Mouse (Mus musculus): ENCODE measurements around the gene Adgrg5.

The Adgrg5 gene

DNA sequence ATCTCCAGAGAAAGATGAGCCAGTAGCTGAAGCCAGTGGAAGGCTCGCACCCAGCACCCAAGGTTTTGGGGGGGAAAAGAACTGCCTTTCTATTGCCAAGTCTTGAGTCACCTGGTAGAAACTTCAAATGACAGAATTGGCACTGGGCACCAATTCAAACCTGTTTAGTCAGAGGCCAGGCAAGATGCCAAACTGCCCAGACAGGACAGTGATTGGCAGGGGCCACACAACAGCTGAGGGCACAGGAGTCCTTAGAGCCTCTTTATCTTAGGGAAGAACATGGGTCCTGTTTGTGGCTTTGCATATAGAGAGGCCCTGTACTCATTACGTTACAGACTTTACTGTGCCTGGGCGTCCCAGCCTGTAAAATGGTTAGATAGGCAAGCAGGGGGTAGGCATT is 44.1 kb downstream of the Adgrg5 start:
- 67% methylated on average over 3 of the region's 3 CpGs for WGBS

DNA sequence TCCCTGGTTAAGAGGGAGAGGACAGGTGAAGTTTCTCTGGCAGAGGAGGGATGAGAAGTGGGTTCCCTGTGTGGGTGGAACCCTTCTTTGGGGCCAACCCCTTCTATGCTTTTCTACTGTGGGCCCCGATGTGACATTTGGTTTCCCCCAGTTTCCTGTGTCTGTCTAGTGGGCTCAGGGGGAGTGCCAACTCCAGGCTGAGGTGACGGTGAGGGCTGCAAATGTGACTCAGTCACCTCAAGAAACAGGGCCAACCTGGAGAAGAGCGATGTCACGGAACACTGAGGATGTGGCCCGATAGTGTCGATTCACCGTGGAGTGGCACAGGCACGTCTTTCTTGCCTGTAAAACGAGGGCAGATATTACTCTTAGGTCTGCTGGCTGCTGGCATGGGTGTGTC is 49.8 kb downstream of the Adgrg5 start:
- WGBS, result 92% methylated on average over 9 of the region's 9 CpGs

DNA sequence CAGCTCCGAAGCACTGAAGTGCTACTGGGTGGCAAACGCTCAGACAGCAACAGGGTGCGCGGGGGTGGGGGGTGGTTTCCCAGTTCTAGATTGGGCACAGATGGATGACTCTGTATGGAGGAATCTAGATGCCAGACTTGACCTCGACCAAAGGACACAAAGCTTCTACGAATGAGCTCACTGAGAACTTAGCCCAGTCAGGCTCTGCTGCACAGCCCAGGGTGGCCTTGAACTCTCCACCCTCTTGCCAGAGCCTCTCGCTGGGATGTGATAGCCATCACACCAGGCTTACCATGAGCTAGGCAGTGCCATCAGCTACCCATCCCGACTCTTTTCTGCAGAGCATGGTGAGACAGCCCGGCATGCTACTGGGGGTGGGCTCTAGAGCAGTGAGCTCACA is 50.3 kb downstream of the Adgrg5 start:
- WGBS, result 88% methylated on average over 9 of the region's 9 CpGs

DNA sequence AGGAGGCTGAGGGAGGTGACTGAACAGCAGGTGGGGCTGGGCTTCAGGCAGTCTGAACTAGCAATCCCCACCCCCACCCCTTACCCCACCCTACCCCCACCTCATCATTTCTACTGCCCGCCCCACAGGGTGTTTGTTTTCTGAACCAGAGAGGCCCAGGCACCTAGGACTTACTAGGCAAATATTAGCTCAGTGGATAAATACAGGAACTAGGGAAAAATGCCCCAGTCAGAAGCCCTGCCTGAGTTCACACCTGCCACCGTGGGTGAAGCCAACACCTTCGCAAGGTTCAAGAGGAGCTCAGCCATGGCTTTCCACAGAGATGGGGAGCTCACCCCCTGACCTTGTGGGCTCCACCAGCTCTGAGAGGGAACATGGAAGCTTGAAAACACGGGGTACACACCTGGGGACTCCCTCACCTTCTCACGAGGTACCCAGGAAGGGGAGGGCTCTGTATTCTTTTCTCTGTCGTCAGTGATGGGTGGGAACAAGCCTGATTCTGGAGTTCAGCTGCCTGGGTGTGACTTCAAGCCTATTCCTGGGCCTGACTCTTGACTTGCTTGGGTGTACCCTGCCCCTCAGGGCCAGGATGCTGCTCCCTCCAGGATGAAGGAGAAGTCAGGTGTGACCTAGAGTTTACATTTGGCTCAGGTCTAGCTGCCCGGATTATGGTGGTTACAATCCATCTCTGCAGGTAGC is 51.1 kb downstream of the Adgrg5 start, which contains the start of gene Adgrg1:
Gene Adgrg1 (plus strand): TSS at position 285 of the 699 bp plus-strand sequence.
- 72% methylated on average over 7 of the region's 7 CpGs for WGBS

DNA sequence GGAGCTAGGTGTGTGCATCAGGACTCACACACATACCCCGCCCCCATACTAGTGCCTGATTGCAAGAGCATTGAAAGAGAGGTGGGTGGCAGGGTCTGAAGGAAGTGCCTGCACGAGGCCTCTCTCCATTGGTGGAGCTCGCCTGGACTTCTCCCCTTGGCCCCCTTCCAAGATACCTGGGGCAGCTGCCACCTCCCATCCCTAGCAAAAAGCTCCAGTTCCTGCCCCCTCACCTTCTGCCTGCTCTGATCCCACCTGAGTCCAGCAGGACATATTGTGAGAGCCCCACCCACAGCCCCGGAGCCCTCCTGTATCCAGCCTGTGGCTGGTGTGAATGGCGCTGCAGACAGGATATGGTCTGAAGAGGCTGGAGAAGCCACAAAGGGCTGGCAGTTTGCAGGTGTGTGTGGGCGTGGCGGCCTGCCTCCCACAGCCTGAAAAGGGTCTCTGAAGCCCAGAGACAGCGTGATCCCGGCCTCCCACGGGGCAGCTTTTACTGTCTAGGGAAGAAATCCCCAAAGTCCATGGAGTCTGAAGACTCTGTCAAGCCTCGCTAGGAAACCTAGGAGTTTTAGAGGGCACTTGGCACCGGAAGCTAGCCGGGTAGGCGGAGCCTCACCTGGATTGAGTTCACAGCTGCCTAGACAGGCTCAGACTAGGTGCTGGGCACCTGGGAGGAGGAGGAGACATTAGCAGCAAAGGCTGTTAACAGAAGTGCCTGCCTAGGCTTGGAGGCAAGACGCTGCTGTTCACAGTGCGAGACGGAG is 53.3 kb downstream of the Adgrg5 start:
- WGBS, result 42% methylated on average over 17 of the region's 17 CpGs

DNA sequence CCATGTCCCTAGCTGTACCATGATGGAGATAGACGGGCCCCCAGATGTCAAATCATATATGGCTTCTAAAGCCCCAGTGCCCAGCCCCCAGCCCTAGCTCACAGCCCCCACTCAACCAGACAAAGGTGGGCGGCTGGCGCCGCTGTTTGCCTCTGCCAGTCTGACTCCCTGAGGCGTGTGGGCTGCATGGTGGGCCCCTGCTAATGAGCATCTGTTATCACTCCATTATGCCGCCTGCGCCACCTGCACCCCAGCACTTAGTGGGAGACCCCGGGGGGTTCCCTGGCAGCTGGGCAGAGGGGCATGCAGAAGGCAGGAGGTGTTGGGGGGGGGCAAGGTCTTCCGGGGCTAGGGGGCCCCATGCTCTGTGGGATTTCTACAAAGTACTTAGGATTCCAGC is 54.6 kb downstream of the Adgrg5 start:
- 47% methylated on average over 9 of the region's 9 CpGs for WGBS

DNA sequence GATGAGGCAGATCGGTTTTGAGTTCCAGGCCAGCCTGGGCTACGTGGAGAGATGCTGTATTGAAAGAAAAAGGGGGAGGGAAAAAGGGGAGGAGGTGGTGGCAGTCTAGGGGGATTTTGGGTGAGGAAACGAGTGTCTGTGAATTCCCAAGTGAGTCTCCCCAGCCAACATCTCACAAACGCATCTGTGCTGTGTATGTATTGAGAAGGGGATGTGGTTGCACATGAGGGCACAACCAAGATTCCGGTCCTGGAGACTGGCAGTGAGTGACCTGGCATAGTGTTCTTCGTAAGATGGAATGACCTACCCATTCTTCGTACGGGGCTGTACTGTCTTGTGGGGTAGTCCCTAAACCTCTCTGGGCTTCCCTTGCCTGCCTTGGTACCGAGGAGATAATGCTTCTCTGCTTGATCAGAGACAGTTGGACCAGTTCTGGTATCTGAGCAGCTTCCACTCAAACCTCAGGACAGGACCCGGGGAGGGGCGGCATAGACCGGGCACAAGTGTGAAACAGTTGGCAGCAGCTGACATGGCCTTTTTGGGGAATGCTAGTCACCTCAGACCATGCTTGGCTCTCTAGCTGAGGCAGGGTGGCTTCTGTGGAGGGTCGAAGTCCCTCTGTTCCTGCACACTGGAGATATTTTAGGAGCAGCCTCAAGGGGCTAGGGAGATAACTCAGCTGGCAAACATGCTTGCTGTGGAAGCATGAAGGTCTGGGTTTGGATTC is 55.3 kb downstream of the Adgrg5 start:
- 73% methylated on average over 13 of the region's 13 CpGs for WGBS

DNA sequence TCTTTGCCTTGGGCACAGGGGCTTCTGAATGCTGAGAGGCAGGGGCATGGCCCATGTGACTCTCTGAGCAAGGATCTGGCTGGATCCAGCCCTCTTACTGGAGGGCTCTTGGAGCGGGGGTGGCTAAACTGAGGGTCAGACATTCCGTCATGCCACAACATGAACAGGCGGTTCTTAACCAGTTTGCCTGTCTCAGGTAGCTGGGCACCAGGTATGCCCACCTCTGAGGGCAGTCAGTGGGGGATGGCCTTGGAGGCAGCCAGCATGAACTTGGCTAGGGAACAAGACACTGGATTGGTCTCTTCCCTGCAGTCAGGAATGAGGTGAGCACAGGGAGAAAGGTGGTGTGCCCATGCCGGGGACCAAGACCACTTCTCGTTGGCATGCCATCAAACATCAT is 56.7 kb downstream of the Adgrg5 start:
- WGBS, result 99% methylated on average over 5 of the region's 5 CpGs

DNA sequence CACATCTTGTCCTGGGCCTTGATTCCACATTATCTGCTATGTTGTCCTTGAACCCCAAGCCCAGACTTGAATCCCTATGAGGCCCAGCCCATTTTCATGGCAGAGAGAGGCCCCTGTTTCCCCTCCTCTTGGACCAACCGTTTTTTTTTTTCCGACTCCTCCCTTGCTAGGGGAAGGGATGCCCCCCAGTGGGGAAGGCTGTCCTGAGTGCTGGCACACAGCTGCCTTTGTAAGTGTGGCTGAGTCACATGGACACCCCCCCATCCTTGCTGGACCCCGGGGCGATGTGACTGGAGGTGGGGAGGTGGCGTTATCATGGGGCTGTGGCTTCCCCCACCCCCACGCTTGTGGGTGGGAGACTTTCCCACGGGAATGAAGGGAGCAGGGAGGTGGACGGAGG is 57.5 kb downstream of the Adgrg5 start:
- 61% methylated on average over 8 of the region's 8 CpGs for WGBS

DNA sequence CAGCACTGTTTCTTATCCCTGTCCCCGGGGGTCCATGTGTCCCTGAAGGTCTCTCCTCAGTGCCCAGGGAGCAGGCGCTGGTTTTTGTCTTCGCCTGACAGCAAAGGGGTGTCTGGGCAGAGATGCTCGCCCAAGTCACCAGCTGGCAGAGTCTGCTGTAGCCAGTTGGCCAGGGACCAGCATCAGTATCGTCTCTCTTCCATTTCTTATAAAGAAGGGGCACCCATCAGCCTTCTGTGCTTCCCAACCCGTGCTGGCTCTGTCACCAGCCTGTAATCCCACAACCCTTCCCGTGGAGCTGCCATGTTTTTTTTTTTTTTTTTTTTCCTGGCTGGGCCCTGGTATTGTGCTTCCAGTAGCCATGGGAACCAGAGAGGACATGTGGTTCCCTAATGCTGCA is 58.4 kb downstream of the Adgrg5 start:
- 50% methylated on average over 7 of the region's 7 CpGs for WGBS

DNA sequence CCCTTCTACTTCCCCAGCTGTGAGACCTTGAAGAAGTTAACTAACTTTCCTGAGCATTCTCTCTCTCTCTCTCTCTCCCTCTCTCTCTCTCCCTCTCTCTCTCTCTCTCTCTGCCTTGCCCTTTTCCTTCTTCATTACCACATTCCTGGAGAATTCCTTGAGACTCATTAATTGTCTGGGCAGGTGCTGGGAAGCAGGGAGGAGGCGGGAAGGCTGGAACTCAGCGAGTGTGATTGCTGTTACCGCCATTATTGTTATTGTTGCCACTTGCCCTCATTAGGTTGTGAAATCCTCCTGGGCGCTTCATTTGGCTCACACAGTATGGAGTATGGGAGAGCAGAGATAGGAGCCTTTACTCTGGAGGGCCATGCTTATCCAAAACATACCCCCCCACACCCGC is 59.7 kb downstream of the Adgrg5 start:
- 51% methylated on average over 5 of the region's 5 CpGs for WGBS

DNA sequence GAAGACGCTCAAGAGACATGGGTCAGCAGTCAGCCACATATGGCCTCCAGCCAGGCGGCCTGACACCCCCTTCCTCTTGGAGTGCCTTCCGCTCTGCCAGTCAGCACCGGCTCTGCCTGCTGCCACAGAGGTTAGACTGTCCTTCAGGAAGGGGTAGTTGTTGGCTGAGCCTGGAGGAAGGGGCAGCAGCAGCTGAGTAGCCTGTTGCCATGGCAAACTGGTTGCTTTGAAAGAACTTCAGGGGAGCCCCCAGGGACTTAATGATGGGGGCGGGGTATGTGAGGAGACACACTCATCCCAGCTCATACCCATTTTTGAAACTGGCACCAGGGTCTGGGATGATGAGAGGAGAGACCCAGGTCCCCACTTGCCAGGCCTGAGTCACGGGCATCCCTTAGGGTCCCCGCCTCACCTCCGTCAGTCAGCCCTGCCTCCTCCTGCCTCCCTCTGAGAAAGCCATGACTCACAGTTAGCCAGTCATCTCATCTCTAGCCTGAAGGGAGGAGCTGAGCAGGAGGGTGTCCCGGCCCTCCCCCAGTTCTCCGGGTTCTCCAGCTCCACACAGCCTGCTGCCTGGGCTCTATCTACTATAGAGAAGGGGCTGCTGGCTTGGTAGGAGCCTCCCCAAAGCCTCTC is 60.5 kb downstream of the Adgrg5 start:
- 13% methylated on average over 10 of the region's 10 CpGs for WGBS

DNA sequence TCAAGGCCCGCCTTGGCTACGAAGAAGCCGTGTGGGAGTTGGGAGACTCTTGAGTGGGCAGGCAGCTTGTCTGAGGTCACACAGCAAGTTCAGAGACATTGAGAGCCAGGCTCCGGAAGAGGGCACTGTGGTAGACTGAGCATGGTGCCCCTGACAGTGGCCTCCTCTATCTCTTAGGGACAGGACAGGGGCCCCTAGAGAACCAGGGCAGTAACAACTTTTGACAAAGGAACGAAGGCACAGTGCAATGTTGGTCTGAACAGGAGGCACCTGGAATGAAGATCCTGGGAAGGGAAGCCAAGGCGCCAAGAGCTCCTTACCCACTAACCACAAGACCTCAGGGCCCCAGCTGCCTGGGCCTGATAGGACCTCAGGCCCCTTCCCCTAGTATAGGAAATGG is 61.5 kb downstream of the Adgrg5 start:
- WGBS, result 61% methylated on average over 6 of the region's 6 CpGs

DNA sequence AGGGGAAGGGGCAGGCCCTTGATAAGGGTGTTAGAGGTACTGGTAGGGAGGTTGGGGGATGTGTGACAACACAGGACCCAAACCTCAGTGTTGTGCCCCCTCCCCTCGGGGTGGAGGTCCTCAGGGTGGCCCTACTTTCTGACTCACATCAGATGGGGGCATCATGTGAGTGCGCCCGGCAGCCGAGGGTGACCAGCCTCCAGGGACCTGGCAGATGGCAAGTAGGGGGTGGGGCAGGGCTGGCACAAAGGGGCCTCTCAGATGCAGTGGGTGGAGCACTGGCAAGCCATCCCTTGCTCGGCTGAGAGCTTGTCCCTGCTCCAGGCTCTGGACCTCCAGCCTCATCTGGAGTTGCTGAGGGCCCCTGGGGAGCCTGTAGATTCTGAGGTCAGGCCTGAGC is 63.2 kb downstream of the Adgrg5 start:
- WGBS, result 28% methylated on average over 5 of the region's 5 CpGs

DNA sequence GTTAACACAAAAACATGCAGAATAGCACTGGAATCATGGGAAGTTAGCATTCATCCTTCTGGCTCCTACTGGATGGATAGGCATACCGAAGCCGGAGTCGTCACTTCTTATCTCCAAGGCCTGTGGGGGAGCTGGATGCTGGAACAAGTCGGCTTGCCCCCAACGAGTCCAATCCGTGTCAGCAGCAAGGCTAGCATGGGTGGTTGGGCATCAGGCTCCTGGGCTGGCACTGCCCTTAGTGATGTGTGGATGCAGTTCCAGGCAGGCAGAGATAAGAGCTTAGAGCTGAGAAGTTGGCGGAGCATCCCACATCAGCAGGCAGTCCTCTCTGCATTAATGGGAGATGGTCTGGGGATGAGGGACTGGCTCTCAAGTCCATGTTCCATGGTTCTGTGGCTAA is 64.1 kb downstream of the Adgrg5 start:
- WGBS, result 76% methylated on average over 7 of the region's 7 CpGs

DNA sequence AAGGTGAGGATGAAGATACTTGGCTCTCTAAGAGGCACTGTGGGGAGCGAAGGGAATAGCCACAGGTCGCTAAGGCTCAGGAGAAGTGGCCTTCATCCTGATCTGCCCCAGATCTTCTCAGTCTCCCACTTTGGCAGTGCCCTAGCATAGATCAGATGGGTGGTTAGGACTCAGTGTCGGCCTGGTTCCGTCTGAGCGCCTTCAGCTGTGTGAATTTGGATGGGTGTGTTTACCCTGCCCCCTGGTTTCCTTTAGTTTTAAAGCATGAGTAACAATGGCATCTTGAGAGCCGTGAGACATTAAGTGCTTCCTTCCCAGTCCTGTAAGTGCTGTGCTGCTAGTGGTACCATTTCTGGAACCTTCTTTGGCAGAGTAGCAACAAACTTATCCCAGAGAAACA is 65.1 kb downstream of the Adgrg5 start:
- WGBS, result 83% methylated on average over 6 of the region's 6 CpGs

DNA sequence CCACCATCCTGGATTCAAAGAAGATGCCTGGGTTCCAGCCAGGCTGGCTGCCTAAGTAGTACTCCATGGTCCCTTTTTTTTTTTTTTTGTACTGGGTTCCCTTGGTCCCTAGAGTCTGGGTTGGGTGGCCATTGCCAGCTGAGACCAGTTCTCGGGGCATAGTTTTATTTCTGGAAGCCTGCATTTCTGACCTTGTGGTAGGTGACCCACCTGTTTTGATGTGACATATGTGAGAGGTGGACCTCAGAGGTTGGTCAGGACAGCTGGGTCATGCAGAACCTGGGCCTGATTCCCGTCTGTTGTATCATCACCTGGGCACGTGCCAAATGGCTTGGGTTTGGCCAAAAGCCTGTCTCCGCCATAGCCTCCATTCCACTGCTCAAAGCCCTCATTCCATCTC is 66.2 kb downstream of the Adgrg5 start:
- 88% methylated on average over 4 of the region's 4 CpGs for WGBS

DNA sequence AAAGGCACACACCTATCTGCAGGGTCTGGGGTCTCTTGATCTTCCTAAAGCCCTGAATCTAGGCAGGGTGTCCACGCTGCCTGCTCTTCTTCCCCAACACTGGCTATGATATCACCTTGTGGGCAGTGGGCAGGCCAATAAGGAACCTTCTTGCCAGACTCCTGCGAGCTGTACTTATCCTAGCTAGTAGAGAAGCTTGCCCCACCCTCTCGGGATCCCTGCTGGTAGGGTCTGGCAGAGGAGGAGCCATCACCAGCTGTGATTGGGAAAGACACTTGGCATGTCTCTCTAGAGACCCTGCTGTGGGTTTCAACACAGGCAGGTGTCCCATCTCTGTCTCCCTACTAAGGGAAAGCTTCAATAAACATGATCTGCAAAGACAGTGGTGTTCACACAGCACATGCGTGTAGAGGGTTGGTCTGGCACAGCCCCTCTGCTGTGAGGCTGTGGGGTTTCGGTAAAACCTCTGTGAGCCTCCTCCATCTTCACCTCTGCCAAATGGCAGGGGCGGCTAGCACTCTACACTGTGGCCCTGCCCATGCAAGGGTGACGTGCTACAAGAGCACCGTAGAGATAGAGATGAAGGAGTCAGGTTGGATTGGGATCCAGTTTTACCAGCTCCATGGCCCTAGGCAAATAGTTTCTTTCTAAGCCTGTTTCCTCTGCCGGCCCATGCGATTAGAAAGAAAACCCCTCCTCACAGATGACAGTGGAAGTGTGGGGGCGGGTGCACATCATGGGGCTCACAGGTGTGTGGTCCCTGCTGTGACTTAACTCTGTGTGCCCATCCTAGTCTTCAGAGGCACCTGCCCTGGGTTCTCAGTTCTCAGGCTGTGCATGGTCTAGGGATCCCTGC is 67.3 kb downstream of the Adgrg5 start:
- WGBS, result 77% methylated on average over 11 of the region's 11 CpGs

DNA sequence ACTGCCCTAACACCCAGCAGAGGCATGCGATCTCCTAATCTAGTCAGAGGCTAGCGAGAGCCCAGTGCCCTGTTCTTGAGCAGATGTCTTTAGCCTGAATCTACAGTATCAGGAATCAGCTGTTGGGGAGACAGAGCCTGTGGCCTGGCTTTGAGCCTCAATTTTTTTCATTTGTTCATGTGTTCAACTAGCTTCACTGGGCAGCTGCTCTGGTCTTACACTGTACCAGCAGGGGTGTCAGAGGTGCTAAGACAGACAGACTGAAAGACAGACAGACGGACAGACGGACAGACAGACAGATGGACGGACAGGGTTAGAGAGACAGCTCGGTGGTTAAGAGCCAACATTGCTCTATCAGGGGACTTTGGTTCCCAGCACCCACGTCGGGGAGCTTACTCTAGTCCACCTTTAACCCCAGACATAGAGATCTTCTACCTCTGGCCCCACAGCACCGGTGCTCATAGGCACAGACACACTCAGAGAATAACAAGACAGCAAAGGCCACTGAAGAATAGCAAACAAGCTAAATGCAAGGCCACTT is 68.0 kb downstream of the Adgrg5 start:
- WGBS, result 82% methylated on average over 9 of the region's 9 CpGs

DNA sequence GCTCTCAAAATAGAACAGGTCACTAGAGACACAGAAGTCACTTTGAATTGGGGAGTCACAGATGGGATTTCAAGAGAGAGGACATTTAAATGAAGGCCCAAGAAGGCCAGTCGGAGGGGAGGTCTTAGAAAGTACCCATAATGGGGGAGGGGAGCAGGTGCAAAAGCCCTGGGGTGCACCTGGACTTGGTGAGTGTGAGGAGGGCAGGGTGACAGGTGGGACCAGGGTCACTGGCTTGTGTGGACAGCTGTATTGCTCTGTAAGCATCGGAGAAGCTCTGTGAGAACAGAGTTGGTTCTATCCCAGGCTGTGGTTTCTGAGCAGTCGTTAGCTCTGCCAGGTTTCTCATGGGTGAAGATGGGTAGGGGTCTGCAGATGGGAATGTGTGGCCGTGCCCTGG is 68.5 kb downstream of the Adgrg5 start:
- 72% methylated on average over 4 of the region's 4 CpGs for WGBS

DNA sequence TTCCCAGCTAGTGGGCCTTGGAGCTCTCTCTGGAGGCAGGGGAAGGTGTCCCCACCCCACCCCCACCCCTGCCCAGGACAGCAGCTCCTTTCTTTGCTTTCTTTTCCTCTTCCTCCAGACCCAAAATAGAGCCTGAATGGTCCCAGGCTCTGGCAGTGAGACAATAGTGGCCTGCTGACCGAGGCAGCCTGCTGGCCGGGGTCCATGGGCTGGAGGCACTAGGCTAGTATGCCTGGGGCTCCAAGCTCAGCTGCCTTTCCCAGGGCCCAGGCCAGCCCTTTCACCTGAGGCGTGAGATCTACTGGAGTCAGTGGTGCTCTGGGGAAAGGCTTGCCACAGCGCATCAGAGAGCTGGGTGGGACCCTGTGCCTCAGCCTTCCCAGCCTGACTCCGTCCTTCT is 69.0 kb downstream of the Adgrg5 start:
- WGBS, result 37% methylated on average over 5 of the region's 5 CpGs
